Mouse (Mus musculus) CD4-positive, CD25-positive, alpha-beta regulatory T cell, adult 2 months (primary cell): ENCODE results near the gene Neurod4.

Experiments used
- DNase-seq: peaks from one replicate; pipeline ENCODE4 v3.0.0-alpha.2; 2012; ENCODE audit warnings: low read depth, low spot score

Neurod4 gene

GRCm38 (mm10) chr10:130238318-130239209, 41.5 kb downstream of the Neurod4 start:
- no peak for DNase-seq

- no peak for DNase-seq
Observed at GRCm38 (mm10) chr10:130234576-130234975, 45.5 kb downstream of the Neurod4 start.

GRCm38 (mm10) chr10:130232117-130232516, 47.9 kb downstream of the Neurod4 start:
- no peak for DNase-seq

- DNase-seq = peak; percentile 2
Observed at GRCm38 (mm10) chr10:130229584-130229983, 50.5 kb downstream of the Neurod4 start.

GRCm38 (mm10) chr10:130228246-130228645, 51.8 kb downstream of the Neurod4 start:
- peak; percentile 74 for DNase-seq

GRCm38 (mm10) chr10:130225034-130225433, 55.0 kb downstream of the Neurod4 start:
- DNase-seq = no peak
